Mouse (Mus musculus): Measurements from ENCODE around the gene Spaca6. TPM values are rescaled to one million over a fixed set of nuclear protein-coding genes. Genes with fewer than 3 reads are reported as not detected.

Spaca6 gene
- polyA plus RNA-seq (2016; fragmentation: Nextera tagmentation; extraction: Ambion mirVana): 30.7 and 32.3 TPM in 2 replicates

- WGBS: under 1% methylated on average over 39 of the region's 42 CpGs
- H3K4me1 ChIP-seq: peaks cover 36% of the 10 kb centered on the region
- H3K27ac ChIP-seq: peak within 1 kb of the TSS; percentile 96
- peak; percentile 95 for DNase-seq (ENCODE audit: low spot score)
- H3K9me3 ChIP-seq: no peaks in the 10 kb centered on the region
- peaks cover 19% of the 10 kb centered on the region for H3K36me3 ChIP-seq
- H3K27me3 ChIP-seq (ENCODE audit: insufficient read depth, poor library complexity, severe bottlenecking): no peaks in the 10 kb centered on the region
- peak within 1 kb of the TSS; percentile 87 for H3K4me3 ChIP-seq
These were observed at the start of gene Spaca6 for GRCm38 (mm10) chr17:17826751-17827657. Spaca6 (plus strand) TSS chr17:17827158.

- Histone ChIP-seq H3K9me3 (no peaks in the 10 kb centered on the region), H3K27me3 (ENCODE audit: insufficient read depth, poor library complexity, severe bottlenecking) (no peaks in the 10 kb centered on the region), H3K4me3 (no peak overlapping the region), H3K36me3 (no peaks in the 10 kb centered on the region), H3K4me1 (no peaks in the 10 kb centered on the region), H3K27ac (no peak overlapping the region)
- no peak for DNase-seq (ENCODE audit: low spot score)
- 66% methylated on average over 3 of the region's 3 CpGs for WGBS
These were observed 35.9 kb upstream of the Spaca6 start for GRCm38 (mm10) chr17:17790866-17791630.

- 28% methylated on average over 1 of the region's 1 CpGs for WGBS
These were observed 34.4 kb upstream of the Spaca6 start for GRCm38 (mm10) chr17:17792578-17792977.

GRCm38 (mm10) chr17:17795527-17795926, 31.4 kb upstream of the Spaca6 start:
- Histone ChIP-seq H3K36me3 (no peaks in the 10 kb centered on the region), H3K4me1 (no peaks in the 10 kb centered on the region), H3K4me3 (no peak overlapping the region), H3K27me3 (ENCODE audit: insufficient read depth, poor library complexity, severe bottlenecking) (no peaks in the 10 kb centered on the region), H3K9me3 (no peaks in the 10 kb centered on the region), H3K27ac (no peak overlapping the region)
- WGBS: 33% methylated on average over 2 of the region's 2 CpGs
- DNase-seq (ENCODE audit: low spot score): no peak

More at GRCm38 (mm10) chr17:17792578-17792977, 34.4 kb upstream of the Spaca6 start:
- H3K36me3 ChIP-seq: no peaks in the 10 kb centered on the region
- no peak for DNase-seq (ENCODE audit: low spot score)
- no peak overlapping the region for H3K27ac ChIP-seq
- H3K4me3 ChIP-seq: no peak overlapping the region
- H3K4me1 ChIP-seq: no peaks in the 10 kb centered on the region
- H3K27me3 ChIP-seq (ENCODE audit: insufficient read depth, poor library complexity, severe bottlenecking): no peaks in the 10 kb centered on the region
- H3K9me3 ChIP-seq: no peaks in the 10 kb centered on the region

- WGBS: 71% methylated on average over 6 of the region's 6 CpGs
- Histone ChIP-seq H3K27me3 (ENCODE audit: insufficient read depth, poor library complexity, severe bottlenecking) (no peaks in the 10 kb centered on the region), H3K9me3 (no peaks in the 10 kb centered on the region), H3K27ac (no peak overlapping the region), H3K36me3 (no peaks in the 10 kb centered on the region), H3K4me3 (no peak overlapping the region), H3K4me1 (peaks cover 10% of the 10 kb centered on the region; the same call in 1 of the 2 replicates)
- no peak for DNase-seq (ENCODE audit: low spot score)
These were observed 3.2 kb upstream of the Spaca6 start for GRCm38 (mm10) chr17:17823612-17824336.

GRCm38 (mm10) chr17:17825921-17826591, 902 bp upstream of the Spaca6 start:
- peak overlapping the region; percentile 96 for H3K27ac ChIP-seq
- no peaks in the 10 kb centered on the region for H3K27me3 ChIP-seq (ENCODE audit: insufficient read depth, poor library complexity, severe bottlenecking)
- no peaks in the 10 kb centered on the region for H3K9me3 ChIP-seq
- 1% methylated on average over 20 of the region's 22 CpGs for WGBS
- H3K36me3 ChIP-seq: peaks cover 9% of the 10 kb centered on the region
- H3K4me1 ChIP-seq: peaks cover 29% of the 10 kb centered on the region
- H3K4me3 ChIP-seq: peak overlapping the region; percentile 87
- DNase-seq (ENCODE audit: low spot score): peak; percentile 80

GRCm38 (mm10) chr17:17827658-17828190, 766 bp downstream of the Spaca6 start:
- H3K9me3 ChIP-seq: no peaks in the 10 kb centered on the region
- H3K4me1 ChIP-seq: peaks cover 37% of the 10 kb centered on the region
- DNase-seq (ENCODE audit: low spot score): peak; percentile 89
- peaks cover 26% of the 10 kb centered on the region for H3K36me3 ChIP-seq
- peak overlapping the region; percentile 96 for H3K27ac ChIP-seq
- WGBS: under 1% methylated on average over 13 of the region's 13 CpGs
- no peaks in the 10 kb centered on the region for H3K27me3 ChIP-seq (ENCODE audit: insufficient read depth, poor library complexity, severe bottlenecking)
- H3K4me3 ChIP-seq: peak overlapping the region; percentile 87

GRCm38 (mm10) chr17:17828191-17828981, 1.4 kb downstream of the Spaca6 start:
- Histone ChIP-seq H3K4me3 (peak overlapping the region; percentile 87), H3K9me3 (no peaks in the 10 kb centered on the region), H3K36me3 (peaks cover 31% of the 10 kb centered on the region), H3K4me1 (peaks cover 41% of the 10 kb centered on the region), H3K27ac (peak overlapping the region; percentile 96), H3K27me3 (ENCODE audit: insufficient read depth, poor library complexity, severe bottlenecking) (no peaks in the 10 kb centered on the region)
- WGBS: under 1% methylated on average over 12 of the region's 15 CpGs
- DNase-seq (ENCODE audit: low spot score): peak; percentile 88

GRCm38 (mm10) chr17:17829052-17829785, 2.3 kb downstream of the Spaca6 start:
- Histone ChIP-seq H3K9me3 (no peaks in the 10 kb centered on the region), H3K27ac (peak overlapping the region; percentile 96), H3K4me3 (peak overlapping the region; percentile 87), H3K4me1 (peaks cover 50% of the 10 kb centered on the region), H3K27me3 (ENCODE audit: insufficient read depth, poor library complexity, severe bottlenecking) (no peaks in the 10 kb centered on the region), H3K36me3 (peaks cover 39% of the 10 kb centered on the region)
- DNase-seq (ENCODE audit: low spot score): no peak
- WGBS: 7% methylated on average over 6 of the region's 6 CpGs

- Histone ChIP-seq H3K9me3 (no peaks in the 10 kb centered on the region), H3K4me1 (peaks cover 57% of the 10 kb centered on the region), H3K27ac (peak overlapping the region; percentile 96), H3K27me3 (ENCODE audit: insufficient read depth, poor library complexity, severe bottlenecking) (no peaks in the 10 kb centered on the region), H3K4me3 (peak overlapping the region; percentile 87), H3K36me3 (peaks cover 39% of the 10 kb centered on the region)
- WGBS: 74% methylated on average over 22 of the region's 23 CpGs
- DNase-seq (ENCODE audit: low spot score): no peak
These were observed 3.0 kb downstream of the Spaca6 start for GRCm38 (mm10) chr17:17829816-17830535.

Measured in heart, embryonic 10.5 days (tissue).